ENCODE assay signal across 10 mouse cellular contexts in genomic region chr2:119328546-119328945, GRCm38 (mm10). TPM values are rescaled to one million over a fixed set of nuclear protein-coding genes. Genes with fewer than 3 reads are reported as not detected.
DNase-seq lines count a peak whose midpoint lies in the region; ATAC-seq and TF ChIP-seq lines count a peak whose summit lies in the region.
"Had no signal": no experiment of that assay in that cellular context is flagged by ENCODE, and none has a peak within 500 bp of the region (broad histone marks: within the 10 kb centered on the region; RNA-seq: fewer than 3 reads in every experiment).

No protein-coding gene starts in this region.

- no peak for DNase-seq in kidney, postnatal 10 days
- DNase-seq in midbrain, postnatal 0 days (ENCODE audit: low spot score) = no peak
- DNase-seq in Muller cell, postnatal 12 days (ENCODE audit: inconsistent ontology term) = no peak
- no peak for DNase-seq in layer of hippocampus, adult 11-12 months (ENCODE audit: low spot score)
- no peak for DNase-seq in layer of hippocampus, postnatal 14 days (ENCODE audit: low spot score in 2 of 2)
- DNase-seq: kidney, postnatal 14 days had no signal

- no peak for ATAC-seq in kidney, embryonic 14.5 days (ENCODE audit: low FRiP score, low TSS enrichment)
- ATAC-seq in forebrain, embryonic 15.5 days (replicated peaks) = no peak
- no peak for ATAC-seq in hindbrain, embryonic 16.5 days
- ATAC-seq in midbrain, postnatal 0 days (ENCODE audit: low FRiP score) = no peak

- H3K9ac ChIP-seq in kidney, embryonic 14.5 days (ENCODE audit: low read depth, low read length) = no peak overlapping the region
- no peak overlapping the region for H3K9ac ChIP-seq in forebrain, embryonic 15.5 days (replicated peaks)
- no peak overlapping the region for H3K9ac ChIP-seq in hindbrain, embryonic 16.5 days (ENCODE audit: low read depth, low read length)
- no peak overlapping the region for H3K9ac ChIP-seq in midbrain, postnatal 0 days (replicated peaks; ENCODE audit: low read length, poor library complexity, severe bottlenecking)

- H3K27me3 ChIP-seq in kidney, embryonic 14.5 days (ENCODE audit: control insufficient read depth, insufficient read depth, low read length) = peaks cover 71% of the 10 kb centered on the region
- H3K27me3 ChIP-seq in forebrain, embryonic 15.5 days = peaks cover 80% of the 10 kb centered on the region
- H3K27me3 ChIP-seq in hindbrain, embryonic 16.5 days (replicated peaks; ENCODE audit: control insufficient read depth, insufficient read depth, low read length) = peaks cover 52% of the 10 kb centered on the region
- peaks cover 65% of the 10 kb centered on the region for H3K27me3 ChIP-seq in midbrain, postnatal 0 days (ENCODE audit: insufficient read depth, low read length)

- no peak for TF ChIP-seq CTCF in midbrain, postnatal 0 days (IDR thresholded peaks at IDR 0.05)

- H3K4me2 ChIP-seq in kidney, embryonic 14.5 days (replicated peaks; ENCODE audit: low read depth, low read length) = peak overlapping the region; percentile 75; the same call in 1 of the 2 replicates
- H3K4me2 ChIP-seq in forebrain, embryonic 15.5 days (replicated peaks) = no peak overlapping the region; the same call in 1 of the 2 replicates
- H3K4me2 ChIP-seq in hindbrain, embryonic 16.5 days (ENCODE audit: low read length) = peak overlapping the region; percentile 82; the same call in 1 of the 2 replicates
- H3K4me2 ChIP-seq in midbrain, postnatal 0 days (ENCODE audit: low read depth, low read length, poor library complexity, severe bottlenecking) = peak overlapping the region; percentile 99; the same call in 1 of the 2 replicates

- 37% methylated on average over 5 of the region's 5 CpGs for WGBS in kidney, embryonic 14.5 days
- 29% methylated on average over 5 of the region's 5 CpGs for WGBS in forebrain, embryonic 15.5 days
- WGBS in hindbrain, embryonic 16.5 days = 38% methylated on average over 5 of the region's 5 CpGs
- 37% methylated on average over 5 of the region's 5 CpGs for WGBS in midbrain, postnatal 0 days

- H3K27ac ChIP-seq in kidney, embryonic 14.5 days (ENCODE audit: low read depth, low read length) = no peak overlapping the region
- no peak overlapping the region for H3K27ac ChIP-seq in forebrain, embryonic 15.5 days (replicated peaks)
- H3K27ac ChIP-seq in hindbrain, embryonic 16.5 days (ENCODE audit: low read depth, low read length) = no peak overlapping the region
- H3K27ac ChIP-seq in midbrain, postnatal 0 days (ENCODE audit: low read depth, low read length) = no peak overlapping the region

- peaks cover 31% of the 10 kb centered on the region for H3K4me1 ChIP-seq in kidney, embryonic 14.5 days (ENCODE audit: control insufficient read depth, insufficient read depth, low read length)
- H3K4me1 ChIP-seq in forebrain, embryonic 15.5 days = peaks cover 60% of the 10 kb centered on the region
- H3K4me1 ChIP-seq in hindbrain, embryonic 16.5 days (ENCODE audit: control insufficient read depth, insufficient read depth, low read depth, low read length) = peaks cover 40% of the 10 kb centered on the region
- H3K4me1 ChIP-seq in midbrain, postnatal 0 days (ENCODE audit: insufficient read depth, low read length) = peaks cover 11% of the 10 kb centered on the region

- no peaks in the 10 kb centered on the region for H3K36me3 ChIP-seq in kidney, embryonic 14.5 days (ENCODE audit: control insufficient read depth, insufficient read depth, low read length)
- H3K36me3 ChIP-seq in forebrain, embryonic 15.5 days = no peaks in the 10 kb centered on the region
- H3K36me3 ChIP-seq in hindbrain, embryonic 16.5 days (ENCODE audit: control insufficient read depth, insufficient read depth, low read length) = no peaks in the 10 kb centered on the region
- peaks cover 3% of the 10 kb centered on the region; the same call in 1 of the 2 replicates for H3K36me3 ChIP-seq in midbrain, postnatal 0 days (ENCODE audit: insufficient read depth, low read length)

- peak overlapping the region; percentile 51; the same call in 1 of the 2 replicates for H3K4me3 ChIP-seq in kidney, embryonic 14.5 days (ENCODE audit: low read length)
- H3K4me3 ChIP-seq in forebrain, embryonic 15.5 days = 0 out of 2 replicates have a peak overlapping the region, but pooled peaks have one; percentile 12
- H3K4me3 ChIP-seq in hindbrain, embryonic 16.5 days (ENCODE audit: low read length) = no peak overlapping the region
- H3K4me3 ChIP-seq in midbrain, postnatal 0 days (ENCODE audit: low read depth, low read length) = no peak overlapping the region
- H3K4me3 ChIP-seq: erythroblast, embryonic 14.5 days had no signal

- H3K9me3 ChIP-seq in kidney, embryonic 14.5 days (ENCODE audit: control insufficient read depth, low read length) = no peaks in the 10 kb centered on the region
- H3K9me3 ChIP-seq in forebrain, embryonic 15.5 days = no peaks in the 10 kb centered on the region
- H3K9me3 ChIP-seq in hindbrain, embryonic 16.5 days (ENCODE audit: control insufficient read depth, low read length) = no peaks in the 10 kb centered on the region
- H3K9me3 ChIP-seq in midbrain, postnatal 0 days (ENCODE audit: low read length) = no peaks in the 10 kb centered on the region

RNA-seq across cellular contexts. Expression of gene Dll4, which starts 3.0 kb away (rescaled TPM):
- 4.9 and 8.3 TPM in 2 replicates for polyA plus RNA-seq in kidney, embryonic 14.5 days (2014; fragmentation: Nextera tagmentation; extraction: Ambion mirVana)
- polyA plus RNA-seq in forebrain, embryonic 15.5 days (2015; fragmentation: Nextera tagmentation; extraction: Ambion mirVana) = 4.0 and 4.1 TPM in 2 replicates
- polyA plus RNA-seq in hindbrain, embryonic 16.5 days (2015; fragmentation: Nextera tagmentation; extraction: Ambion mirVana) = 5.3 and 6.0 TPM in 2 replicates
- total RNA-seq in midbrain, postnatal 0 days (2014; rRNA removed) = 3.9 TPM in 2 replicates
- polyA plus RNA-seq in midbrain, postnatal 0 days (2015; fragmentation: Nextera tagmentation; extraction: Ambion mirVana) = 2.3 and 2.6 TPM in 2 replicates
- 1 to 10 TPM; 5.6 to 6.3 TPM for total RNA-seq in layer of hippocampus, postnatal 14 days (2021)

RNA-seq across cellular contexts. Expression of gene Chac1, which starts 22.5 kb away (rescaled TPM):
- 0.38 and 1.0 TPM in 2 replicates for polyA plus RNA-seq in kidney, embryonic 14.5 days (2014; fragmentation: Nextera tagmentation; extraction: Ambion mirVana)
- 5.5 and 5.8 TPM in 2 replicates for polyA plus RNA-seq in forebrain, embryonic 15.5 days (2015; fragmentation: Nextera tagmentation; extraction: Ambion mirVana)
- polyA plus RNA-seq in hindbrain, embryonic 16.5 days (2015; fragmentation: Nextera tagmentation; extraction: Ambion mirVana) = 12.3 and 14.9 TPM in 2 replicates
- total RNA-seq in midbrain, postnatal 0 days (2014; rRNA removed) = 9.5 and 18.7 TPM in 2 replicates
- polyA plus RNA-seq in midbrain, postnatal 0 days (2015; fragmentation: Nextera tagmentation; extraction: Ambion mirVana) = 10.2 and 13.5 TPM in 2 replicates
- total RNA-seq in layer of hippocampus, postnatal 14 days (2021) = 1 to 10 TPM; 6.6 to 7.8 TPM

RNA-seq across cellular contexts. Expression of gene Vps18, which starts 40.0 kb away (rescaled TPM):
- polyA plus RNA-seq in kidney, embryonic 14.5 days (2014; fragmentation: Nextera tagmentation; extraction: Ambion mirVana) = 7.1 and 13.3 TPM in 2 replicates
- polyA plus RNA-seq in forebrain, embryonic 15.5 days (2015; fragmentation: Nextera tagmentation; extraction: Ambion mirVana) = 30.2 and 31.1 TPM in 2 replicates
- 28.2 and 30.4 TPM in 2 replicates for polyA plus RNA-seq in hindbrain, embryonic 16.5 days (2015; fragmentation: Nextera tagmentation; extraction: Ambion mirVana)
- total RNA-seq in midbrain, postnatal 0 days (2014; rRNA removed) = 30.1 and 36.9 TPM in 2 replicates
- polyA plus RNA-seq in midbrain, postnatal 0 days (2015; fragmentation: Nextera tagmentation; extraction: Ambion mirVana) = 21.4 and 21.6 TPM in 2 replicates
- 10 to 100 TPM; 34.0 to 34.3 TPM for total RNA-seq in layer of hippocampus, postnatal 14 days (2021)

RNA-seq across cellular contexts. Expression of gene Rhov, which starts 57.5 kb away (rescaled TPM):
- polyA plus RNA-seq in kidney, embryonic 14.5 days (2014; fragmentation: Nextera tagmentation; extraction: Ambion mirVana) = 0.23 and 0.61 TPM in 2 replicates
- polyA plus RNA-seq in forebrain, embryonic 15.5 days (2015; fragmentation: Nextera tagmentation; extraction: Ambion mirVana) = 19.6 and 24.0 TPM in 2 replicates
- 48.2 and 56.9 TPM in 2 replicates for polyA plus RNA-seq in hindbrain, embryonic 16.5 days (2015; fragmentation: Nextera tagmentation; extraction: Ambion mirVana)
- total RNA-seq in midbrain, postnatal 0 days (2014; rRNA removed) = 24.5 and 32.7 TPM in 2 replicates
- 37.7 and 43.7 TPM in 2 replicates for polyA plus RNA-seq in midbrain, postnatal 0 days (2015; fragmentation: Nextera tagmentation; extraction: Ambion mirVana)
- 1 to 10 TPM; 9.4 to 9.6 TPM for total RNA-seq in layer of hippocampus, postnatal 14 days (2021)
- polyA plus RNA-seq: erythroblast, embryonic 14.5 days had no signal

Comparison
In these comparisons a context has a peak if more than half of its experiments do, and no peak if none do; other contexts are left out.
1. H3K4me3 ChIP-seq: peak in kidney, embryonic 14.5 days (single experiment) and forebrain, embryonic 15.5 days (single experiment); none in hindbrain, embryonic 16.5 days (single experiment) and midbrain, postnatal 0 days (single experiment).